Mouse (Mus musculus): Measurements from ENCODE around the gene Hipk2. TPM values are rescaled to one million over a fixed set of nuclear protein-coding genes. Genes with fewer than 3 reads are reported as not detected.
"Not testable (repeated sequence)": the region's sequence is repeated elsewhere in the genome, so short reads cannot be mapped to it uniquely, and the experiment has no call there.

The Hipk2 gene
- total RNA-seq, 2 experiments from 2014 or later, result 45.1 to 46.0 TPM

- DNase-seq, result no peak
These were observed 179.4 kb downstream of the Hipk2 start for GRCm38 (mm10) chr6:38696570-38696969.

GRCm38 (mm10) chr6:38695380-38696054 is 180.4 kb downstream of the Hipk2 start:
- DNase-seq, result peak; percentile 79

GRCm38 (mm10) chr6:38692556-38692955 is 183.4 kb downstream of the Hipk2 start:
- DNase-seq, result no peak

- DNase-seq, result no peak
These were observed 184.9 kb downstream of the Hipk2 start for GRCm38 (mm10) chr6:38691052-38691451.

GRCm38 (mm10) chr6:38690615-38691014 is 185.3 kb downstream of the Hipk2 start:
- no peak for DNase-seq

GRCm38 (mm10) chr6:38688841-38689240 is 187.1 kb downstream of the Hipk2 start:
- no peak for DNase-seq

GRCm38 (mm10) chr6:38687216-38687615 is 188.7 kb downstream of the Hipk2 start:
- no peak for DNase-seq

GRCm38 (mm10) chr6:38682532-38682931 is 193.4 kb downstream of the Hipk2 start:
- no peak for DNase-seq

GRCm38 (mm10) chr6:38677629-38678028 is 198.3 kb downstream of the Hipk2 start:
- DNase-seq, result no peak

- no peak for DNase-seq
These were observed 199.2 kb downstream of the Hipk2 start for GRCm38 (mm10) chr6:38676723-38677122.

- DNase-seq, result no peak
These were observed 199.7 kb downstream of the Hipk2 start for GRCm38 (mm10) chr6:38676217-38676616.

GRCm38 (mm10) chr6:38672011-38672410 is 204.0 kb downstream of the Hipk2 start:
- no peak for DNase-seq

GRCm38 (mm10) chr6:38671270-38671669 is 204.7 kb downstream of the Hipk2 start:
- no peak for DNase-seq

GRCm38 (mm10) chr6:38670488-38670887 is 205.5 kb downstream of the Hipk2 start:
- DNase-seq, result not testable (repeated sequence)

GRCm38 (mm10) chr6:38669580-38669979 is 206.4 kb downstream of the Hipk2 start:
- no peak for DNase-seq

- DNase-seq, result peak; percentile 59
These were observed 213.0 kb downstream of the Hipk2 start, which contains the start of gene Clec2l for GRCm38 (mm10) chr6:38662714-38663615. Clec2l (plus strand) TSS chr6:38663069.

GRCm38 (mm10) chr6:38661626-38662025 is 214.3 kb downstream of the Hipk2 start:
- DNase-seq, result no peak

- DNase-seq, result peak; percentile 66
These were observed 225.6 kb downstream of the Hipk2 start for GRCm38 (mm10) chr6:38650263-38650937.

- no peak for DNase-seq
These were observed 226.4 kb downstream of the Hipk2 start for GRCm38 (mm10) chr6:38649545-38649944.
